Mouse (Mus musculus) right cerebral cortex, adult 18-20 months (tissue): ENCODE measurements around the gene Gm9048.
"Not testable (repeated sequence)": the region's sequence is repeated elsewhere in the genome, so short reads cannot be mapped to it uniquely, and the experiment has no call there.

ENCODE experiments used
- DNase-seq: peaks from one replicate; pipeline ENCODE4 v3.0.0; 2022; ENCODE audit warnings: mixed read lengths

Gm9048 gene

GRCm38 (mm10) chr10:118348579-118348978 lies at the start of gene Gm9048:
Gene Gm9048, minus strand, starts transcription at chr10:118348679.
- DNase-seq: not testable (repeated sequence)

DNA sequence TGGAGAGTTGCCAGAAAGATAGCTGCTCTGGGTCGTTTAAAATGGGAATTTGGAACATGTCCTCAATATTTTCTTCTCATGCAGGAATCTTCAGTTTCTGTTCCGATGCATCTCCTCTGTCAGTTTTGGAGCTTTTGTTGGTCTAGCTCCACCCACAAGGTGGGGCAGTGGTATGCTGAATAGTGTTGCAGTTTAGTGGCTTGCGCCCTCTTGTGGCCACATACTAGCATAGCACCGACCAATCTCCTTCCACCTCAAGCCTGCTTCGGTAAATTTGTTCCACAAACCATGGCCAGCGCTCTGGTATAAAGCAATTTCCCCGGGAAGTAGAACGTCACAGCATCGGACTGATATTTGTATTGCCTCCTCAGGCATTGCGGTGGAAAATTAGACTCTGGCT lies 22.0 kb upstream of the Gm9048 start:
- DNase-seq: peak; percentile 87

GRCm38 (mm10) chr10:118369518-118369917 lies 21.0 kb upstream of the Gm9048 start:
- DNase-seq: no peak

DNA sequence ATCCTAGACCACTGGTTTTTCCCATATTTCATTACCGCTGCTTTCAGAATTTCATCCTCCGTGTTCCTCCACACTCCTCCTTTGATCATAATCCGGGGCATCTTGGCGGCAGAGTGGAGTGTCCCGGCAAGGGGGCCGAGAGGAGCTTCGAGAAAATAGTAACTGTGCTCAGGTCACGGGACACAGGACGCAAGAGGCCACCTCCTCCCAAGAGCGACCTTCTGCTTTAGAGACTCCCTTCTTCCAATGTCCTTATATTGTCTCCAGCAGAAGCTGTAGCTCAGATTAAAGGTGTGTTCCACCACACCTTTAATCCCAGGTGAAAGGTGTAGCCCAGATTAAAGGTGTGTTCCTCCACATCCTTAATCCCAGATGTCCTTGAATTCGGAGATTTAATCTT lies 5.5 kb upstream of the Gm9048 start, which contains the start of gene Gm9049:
Gene Gm9049 (minus strand): TSS at position 101 of the 400 bp plus-strand sequence.
- not testable (repeated sequence) for DNase-seq

DNA sequence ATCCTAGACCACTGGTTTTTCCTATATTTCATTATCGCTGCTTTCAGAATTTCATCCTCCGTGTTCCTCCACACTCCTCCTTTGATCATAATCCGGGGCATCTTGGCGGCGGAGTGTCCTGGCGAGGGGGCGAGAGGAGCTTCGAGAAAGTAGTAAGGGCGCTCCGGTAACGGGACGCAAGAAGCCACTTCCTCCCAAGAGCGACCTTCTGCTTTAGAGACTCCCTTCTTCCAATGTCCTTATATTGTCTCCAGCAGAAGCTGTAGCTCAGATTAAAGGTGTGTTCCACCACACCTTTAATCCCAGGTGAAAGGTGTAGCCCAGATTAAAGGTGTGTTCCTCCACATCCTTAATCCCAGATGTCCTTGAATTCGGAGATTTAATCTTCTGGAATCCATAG lies 5.3 kb downstream of the Gm9048 start, which contains the start of gene Gm9046:
Gene Gm9046 (minus strand): TSS at position 101 of the 400 bp plus-strand sequence.
- not testable (repeated sequence) for DNase-seq

DNA sequence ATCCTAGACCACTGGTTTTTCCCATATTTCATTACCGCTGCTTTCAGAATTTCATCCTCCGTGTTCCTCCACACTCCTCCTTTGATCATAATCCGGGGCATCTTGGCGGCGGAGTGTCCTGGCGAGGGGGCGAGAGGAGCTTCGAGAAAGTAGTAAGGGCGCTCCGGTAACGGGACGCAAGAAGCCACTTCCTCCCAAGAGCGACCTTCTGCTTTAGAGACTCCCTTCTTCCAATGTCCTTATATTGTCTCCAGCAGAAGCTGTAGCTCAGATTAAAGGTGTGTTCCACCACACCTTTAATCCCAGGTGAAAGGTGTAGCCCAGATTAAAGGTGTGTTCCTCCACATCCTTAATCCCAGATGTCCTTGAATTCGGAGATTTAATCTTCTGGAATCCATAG lies 10.7 kb downstream of the Gm9048 start, which contains the start of gene Gm9045:
Gene Gm9045 (minus strand): TSS at position 101 of the 400 bp plus-strand sequence.
- DNase-seq: not testable (repeated sequence)

DNA sequence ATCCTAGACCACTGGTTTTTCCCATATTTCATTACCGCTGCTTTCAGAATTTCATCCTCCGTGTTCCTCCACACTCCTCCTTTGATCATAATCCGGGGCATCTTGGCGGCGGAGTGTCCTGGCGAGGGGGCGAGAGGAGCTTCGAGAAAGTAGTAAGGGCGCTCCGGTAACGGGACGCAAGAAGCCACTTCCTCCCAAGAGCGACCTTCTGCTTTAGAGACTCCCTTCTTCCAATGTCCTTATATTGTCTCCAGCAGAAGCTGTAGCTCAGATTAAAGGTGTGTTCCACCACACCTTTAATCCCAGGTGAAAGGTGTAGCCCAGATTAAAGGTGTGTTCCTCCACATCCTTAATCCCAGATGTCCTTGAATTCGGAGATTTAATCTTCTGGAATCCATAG lies 16.2 kb downstream of the Gm9048 start, which contains the start of gene Gm9044:
Gene Gm9044 (minus strand): TSS at position 101 of the 400 bp plus-strand sequence.
- not testable (repeated sequence) for DNase-seq

DNA sequence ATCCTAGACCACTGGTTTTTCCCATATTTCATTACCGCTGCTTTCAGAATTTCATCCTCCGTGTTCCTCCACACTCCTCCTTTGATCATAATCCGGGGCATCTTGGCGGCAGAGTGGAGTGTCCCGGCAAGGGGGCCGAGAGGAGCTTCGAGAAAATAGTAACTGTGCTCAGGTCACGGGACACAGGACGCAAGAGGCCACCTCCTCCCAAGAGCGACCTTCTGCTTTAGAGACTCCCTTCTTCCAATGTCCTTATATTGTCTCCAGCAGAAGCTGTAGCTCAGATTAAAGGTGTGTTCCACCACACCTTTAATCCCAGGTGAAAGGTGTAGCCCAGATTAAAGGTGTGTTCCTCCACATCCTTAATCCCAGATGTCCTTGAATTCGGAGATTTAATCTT lies 21.6 kb downstream of the Gm9048 start, which contains the start of gene Gm9040:
Gene Gm9040 (minus strand): TSS at position 101 of the 400 bp plus-strand sequence.
- not testable (repeated sequence) for DNase-seq

DNA sequence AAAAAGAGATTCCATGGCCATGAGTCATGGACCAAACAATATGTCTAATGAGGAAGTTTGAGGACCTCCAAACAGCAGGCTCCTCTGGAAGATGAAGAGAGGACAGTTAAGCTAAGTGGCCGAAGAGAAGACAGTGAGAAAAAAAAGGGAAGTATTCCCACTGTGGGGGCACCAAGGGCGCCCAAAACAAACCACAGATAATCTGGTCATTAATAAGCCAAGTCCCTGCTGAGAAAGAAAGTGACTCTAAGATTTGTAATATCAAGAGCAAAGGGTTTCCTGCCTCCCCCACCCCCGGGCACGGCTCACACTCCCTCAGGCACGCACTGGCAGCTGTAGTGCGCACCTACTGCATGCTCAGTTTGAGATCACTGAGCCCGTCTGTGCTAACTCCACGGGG lies 29.5 kb downstream of the Gm9048 start:
- no peak for DNase-seq

DNA sequence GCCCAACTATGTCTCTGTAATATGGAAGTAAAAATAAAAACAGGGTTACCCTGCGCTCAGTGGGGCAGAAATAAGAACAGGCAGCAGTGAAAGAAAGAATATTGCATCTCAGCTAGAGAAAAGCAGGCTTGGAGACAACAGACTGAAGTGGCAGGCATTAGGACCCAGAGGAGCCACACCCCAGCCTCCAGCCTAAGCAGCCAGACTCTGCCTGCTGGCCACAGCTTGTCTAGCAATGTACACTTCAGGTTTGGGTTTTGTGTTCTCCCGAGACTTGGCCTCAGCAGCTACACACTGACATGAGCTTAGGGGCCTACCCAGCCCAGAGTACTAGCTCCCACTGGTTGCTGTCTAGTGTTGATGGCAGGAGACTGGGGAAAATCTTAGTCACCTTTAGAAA lies 46.3 kb downstream of the Gm9048 start:
- DNase-seq: not testable (repeated sequence)
